Mouse (Mus musculus) yolk sac, embryonic 10.5 days (tissue): ENCODE results near the gene Gm3526.
"Not testable (repeated sequence)": the region's sequence is repeated elsewhere in the genome, so short reads cannot be mapped to it uniquely, and the experiment has no call there.

Experiments used
- DNase-seq: peaks from one replicate; pipeline ENCODE4 v3.0.0-alpha.2; 2017; ENCODE audit warnings: low spot score

Gm3526 gene

DNA sequence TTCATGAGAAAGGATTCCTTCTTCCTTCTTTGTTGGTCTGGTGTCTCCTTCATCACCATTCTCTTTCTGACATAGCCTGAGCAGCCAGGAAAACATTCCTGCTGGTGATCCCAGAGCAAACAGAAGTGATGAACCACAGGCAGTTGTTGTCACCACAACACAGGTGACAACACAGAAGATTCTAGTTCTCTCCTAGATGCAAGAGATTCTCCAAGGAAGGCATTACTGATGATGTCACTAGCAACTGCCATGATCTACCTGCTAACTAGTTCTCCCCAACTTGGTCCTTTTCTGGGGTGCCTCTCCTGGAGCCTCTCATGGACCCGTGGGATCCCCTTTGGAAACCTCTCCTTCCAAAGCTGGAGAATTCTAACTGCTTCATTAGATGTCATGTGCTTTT lies at the start of gene Gm3526:
Gm3526 (minus strand) TSS at position 101 of the 400 bp plus-strand sequence.
- not testable (repeated sequence) for DNase-seq
